Mouse (Mus musculus): ENCODE data around the gene Gapvd1. TPM values are rescaled to one million over a fixed set of nuclear protein-coding genes. Genes with fewer than 3 reads are reported as not detected.

The Gapvd1 gene
- polyA plus RNA-seq, 1 experiment = 28.3 TPM

DNA sequence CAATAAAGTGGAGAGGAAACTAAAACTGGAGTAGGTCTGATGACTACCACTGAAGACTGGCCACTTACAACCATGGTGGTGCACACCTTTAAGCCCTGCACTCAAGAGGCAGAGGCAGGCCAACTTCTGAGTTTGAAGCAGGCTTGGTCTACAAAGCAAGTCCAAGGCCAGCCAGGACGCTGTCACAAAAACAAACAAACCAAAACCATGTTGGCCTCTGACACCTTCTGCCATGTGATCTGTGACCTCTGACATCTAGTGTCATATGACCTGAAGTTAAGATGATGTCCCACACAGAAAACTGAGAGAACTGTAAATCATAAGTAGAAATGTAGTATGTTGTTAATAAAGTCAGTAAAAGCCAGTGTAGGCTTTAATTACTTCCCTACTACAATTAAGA lies 17.1 kb downstream of the Gapvd1 start:
- TF ChIP-seq MAX (IDR thresholded peaks at IDR 0.05; ENCODE audit: low read depth) (no peak), MYOD1 (IDR thresholded peaks at IDR 0.05; ENCODE audit: control insufficient read depth in 1 of 3, insufficient read length in 2 of 3, low read depth in 2 of 3) (no peak)
- H3ac ChIP-seq (ENCODE audit: control insufficient read depth, insufficient read length) = no peak overlapping the region
- H3K4me3 ChIP-seq = no peak overlapping the region
- H3K27me3 ChIP-seq (ENCODE audit: control insufficient read depth, insufficient read depth, insufficient read length) = no peaks in the 10 kb centered on the region
- H3K36me3 ChIP-seq (ENCODE audit: control insufficient read depth, insufficient read depth) = no peaks in the 10 kb centered on the region
- H3K4me2 ChIP-seq (ENCODE audit: low read depth) = no peak overlapping the region
- H3K79me2 ChIP-seq (ENCODE audit: control insufficient read depth, insufficient read depth) = peaks cover 98% of the 10 kb centered on the region

DNA sequence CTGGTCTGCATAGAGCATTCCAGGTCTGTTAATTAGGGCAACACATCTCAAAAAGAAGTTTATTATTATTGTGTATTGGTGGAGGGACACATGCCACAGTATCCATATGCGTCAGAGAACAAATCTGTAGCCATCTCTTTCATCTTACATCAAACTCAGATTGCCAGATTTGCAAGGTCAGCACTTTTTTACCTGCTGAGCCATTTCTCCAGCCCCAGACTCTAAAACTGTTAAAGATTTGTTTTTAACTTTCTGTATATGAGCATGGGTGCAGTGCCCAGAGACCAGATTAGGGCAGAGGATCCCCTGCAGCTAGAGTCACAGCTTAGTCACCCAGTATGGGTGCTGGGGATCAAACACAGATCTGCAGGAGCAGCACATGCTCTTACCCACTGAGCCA lies 18.4 kb downstream of the Gapvd1 start:
- H3K4me2 ChIP-seq (ENCODE audit: low read depth) = no peak overlapping the region
- no peaks in the 10 kb centered on the region for H3K27me3 ChIP-seq (ENCODE audit: control insufficient read depth, insufficient read depth, insufficient read length)
- H3K79me2 ChIP-seq (ENCODE audit: control insufficient read depth, insufficient read depth) = peaks cover 99% of the 10 kb centered on the region
- TF ChIP-seq SRF (IDR thresholded peaks at IDR 0.05; ENCODE audit: control insufficient read depth, insufficient read length, low read depth) (no peak), MYOD1 (IDR thresholded peaks at IDR 0.05; ENCODE audit: control insufficient read depth in 1 of 3, insufficient read length in 2 of 3, low read depth in 2 of 3) (no peak), E2F4 (IDR thresholded peaks at IDR 0.05; ENCODE audit: insufficient read depth) (no peak), USF1 (IDR thresholded peaks at IDR 0.05; ENCODE audit: low read depth) (no peak), MYOG (IDR thresholded peaks at IDR 0.05; ENCODE audit: control insufficient read depth in 1 of 3, insufficient read depth in 1 of 3, insufficient read length in 2 of 3, low read depth in 2 of 3) (no peak), TCF3 (IDR thresholded peaks at IDR 0.05; ENCODE audit: insufficient read length, low read depth) (no peak)
- no peaks in the 10 kb centered on the region for H3K36me3 ChIP-seq (ENCODE audit: control insufficient read depth, insufficient read depth)
- H3ac ChIP-seq (ENCODE audit: control insufficient read depth, insufficient read length) = no peak overlapping the region
- no peak overlapping the region for H3K4me3 ChIP-seq

DNA sequence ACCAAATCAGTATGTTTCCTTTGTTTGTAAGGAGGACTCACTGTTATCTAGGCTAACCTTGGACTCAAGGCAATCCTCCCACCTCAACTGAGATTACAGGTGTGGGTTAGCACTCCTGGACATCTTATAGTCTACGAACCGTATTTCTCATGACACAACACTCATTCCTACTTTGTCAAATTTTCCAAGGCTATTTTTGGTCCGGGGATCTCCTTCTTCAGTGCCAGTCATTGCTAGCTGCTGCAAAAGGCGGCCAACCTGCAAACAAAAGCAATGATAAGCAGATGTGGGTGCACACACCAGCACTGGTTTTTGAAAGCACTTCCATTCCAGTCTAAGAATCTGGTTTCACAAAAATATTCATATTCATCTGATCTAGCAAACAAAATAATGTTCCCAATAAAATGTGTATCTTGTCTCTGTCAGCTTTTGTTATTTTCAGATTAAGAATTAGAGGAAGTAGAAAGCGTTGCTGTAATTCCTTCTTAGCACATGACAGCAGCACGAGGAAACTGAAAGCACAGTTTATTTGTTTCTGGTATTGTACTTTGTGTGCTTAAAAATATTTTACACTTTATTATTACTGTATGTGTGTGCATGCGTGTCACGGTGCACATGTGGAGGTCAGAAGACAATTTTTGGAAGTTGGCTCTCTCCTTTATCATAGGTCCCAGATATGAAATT lies 27.8 kb downstream of the Gapvd1 start:
- no peak overlapping the region for H3K4me3 ChIP-seq
- H3K36me3 ChIP-seq (ENCODE audit: control insufficient read depth, insufficient read depth) = peaks cover 56% of the 10 kb centered on the region
- TF ChIP-seq TCF12 (IDR thresholded peaks at IDR 0.05; ENCODE audit: insufficient read depth, poor library complexity, severe bottlenecking) = no peak
- TF ChIP-seq REST (IDR thresholded peaks at IDR 0.05; ENCODE audit: insufficient read depth, insufficient read length) = no peak
- TF ChIP-seq MYOD1 (IDR thresholded peaks at IDR 0.05; ENCODE audit: control insufficient read depth in 1 of 3, insufficient read length in 2 of 3, low read depth in 2 of 3) = no peak

DNA sequence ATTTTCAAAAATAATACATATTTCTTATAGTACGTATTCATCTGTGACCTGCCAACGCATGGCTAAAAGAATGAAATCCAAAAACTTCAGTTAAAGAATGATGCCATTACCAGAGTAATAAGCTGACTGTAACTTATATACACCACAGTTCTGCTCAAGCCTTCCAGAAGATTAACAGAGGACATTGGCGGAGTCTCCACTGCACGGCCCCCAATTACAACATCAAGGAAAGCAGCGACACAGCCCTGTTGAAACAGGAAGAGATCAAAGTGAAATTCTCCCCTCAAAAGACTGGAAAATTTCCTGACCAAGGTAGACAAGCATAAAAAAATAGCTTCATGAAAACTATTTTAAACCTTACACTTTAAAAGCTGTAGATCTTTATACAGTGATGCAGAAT lies 29.8 kb downstream of the Gapvd1 start:
- Histone ChIP-seq H3ac (ENCODE audit: control insufficient read depth, insufficient read length) (no peak overlapping the region), H3K27me3 (ENCODE audit: control insufficient read depth, insufficient read depth, insufficient read length) (no peaks in the 10 kb centered on the region), H3K4me3 (no peak overlapping the region), H3K79me2 (ENCODE audit: control insufficient read depth, insufficient read depth) (peaks cover 3% of the 10 kb centered on the region), H3K36me3 (ENCODE audit: control insufficient read depth, insufficient read depth) (peaks cover 67% of the 10 kb centered on the region), H3K4me2 (ENCODE audit: low read depth) (no peak overlapping the region)
- TF ChIP-seq USF1 (IDR thresholded peaks at IDR 0.05; ENCODE audit: low read depth) (no peak), SRF (IDR thresholded peaks at IDR 0.05; ENCODE audit: control insufficient read depth, insufficient read length, low read depth) (no peak), MYOG (IDR thresholded peaks at IDR 0.05; ENCODE audit: control insufficient read depth in 1 of 3, insufficient read depth in 1 of 3, insufficient read length in 2 of 3, low read depth in 2 of 3) (no peak), MAX (IDR thresholded peaks at IDR 0.05; ENCODE audit: low read depth) (no peak), POLR2AphosphoS2 (IDR thresholded peaks at IDR 0.05; ENCODE audit: insufficient read length, low read depth) (no peak), CEBPB (IDR thresholded peaks at IDR 0.05; ENCODE audit: insufficient read depth, poor library complexity, severe bottlenecking) (no peak), E2F4 (IDR thresholded peaks at IDR 0.05; ENCODE audit: insufficient read depth) (no peak), POLR2A (IDR thresholded peaks at IDR 0.05; ENCODE audit: insufficient read length, low read depth) (no peak), MYOD1 (IDR thresholded peaks at IDR 0.05; ENCODE audit: control insufficient read depth in 1 of 3, insufficient read length in 2 of 3, low read depth in 2 of 3) (no peak), TCF12 (IDR thresholded peaks at IDR 0.05; ENCODE audit: insufficient read depth, poor library complexity, severe bottlenecking) (no peak), TCF3 (IDR thresholded peaks at IDR 0.05; ENCODE audit: insufficient read length, low read depth) (no peak), REST (IDR thresholded peaks at IDR 0.05; ENCODE audit: insufficient read depth, insufficient read length) (no peak)

More for the DNA sequence above, 27.8 kb downstream of the Gapvd1 start:
- Histone ChIP-seq H3ac (ENCODE audit: control insufficient read depth, insufficient read length) (no peak overlapping the region), H3K79me2 (ENCODE audit: control insufficient read depth, insufficient read depth) (peaks cover 16% of the 10 kb centered on the region), H3K4me2 (ENCODE audit: low read depth) (no peak overlapping the region), H3K27me3 (ENCODE audit: control insufficient read depth, insufficient read depth, insufficient read length) (no peaks in the 10 kb centered on the region)

DNA sequence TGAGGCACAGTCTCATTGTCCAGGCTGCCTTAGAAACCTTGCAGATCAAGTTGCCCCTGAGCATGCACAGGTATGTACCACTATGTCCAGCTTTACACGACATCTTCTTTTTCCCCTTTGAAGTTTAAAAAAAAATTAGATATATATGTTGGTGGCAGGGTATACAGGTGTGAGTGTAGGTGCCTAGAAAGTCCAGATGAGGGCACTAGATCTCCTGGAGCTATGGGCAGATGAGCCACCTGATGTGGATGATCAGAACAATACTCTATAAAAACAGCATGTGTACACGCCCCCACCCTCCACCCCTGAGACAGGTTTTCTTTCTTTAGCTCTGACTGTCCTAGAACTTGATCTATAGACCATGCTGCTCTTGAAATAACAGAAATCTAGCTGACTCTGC lies 36.8 kb downstream of the Gapvd1 start:
- H3K79me2 ChIP-seq (ENCODE audit: control insufficient read depth, insufficient read depth) = no peaks in the 10 kb centered on the region
- no peak overlapping the region for H3ac ChIP-seq (ENCODE audit: control insufficient read depth, insufficient read length)
- H3K4me2 ChIP-seq (ENCODE audit: low read depth) = no peak overlapping the region
- TF ChIP-seq MYOD1 (IDR thresholded peaks at IDR 0.05; ENCODE audit: control insufficient read depth in 1 of 3, insufficient read length in 2 of 3, low read depth in 2 of 3) (no peak), POLR2AphosphoS2 (IDR thresholded peaks at IDR 0.05; ENCODE audit: insufficient read length, low read depth) (no peak), MYOG (IDR thresholded peaks at IDR 0.05; ENCODE audit: control insufficient read depth in 1 of 3, insufficient read depth in 1 of 3, insufficient read length in 2 of 3, low read depth in 2 of 3) (no peak), TCF12 (IDR thresholded peaks at IDR 0.05; ENCODE audit: insufficient read depth, poor library complexity, severe bottlenecking) (no peak), POLR2A (IDR thresholded peaks at IDR 0.05; ENCODE audit: insufficient read length, low read depth) (no peak), SRF (IDR thresholded peaks at IDR 0.05; ENCODE audit: control insufficient read depth, insufficient read length, low read depth) (no peak), TCF3 (IDR thresholded peaks at IDR 0.05; ENCODE audit: insufficient read length, low read depth) (no peak), E2F4 (IDR thresholded peaks at IDR 0.05; ENCODE audit: insufficient read depth) (no peak), CEBPB (IDR thresholded peaks at IDR 0.05; ENCODE audit: insufficient read depth, poor library complexity, severe bottlenecking) (no peak), MAX (IDR thresholded peaks at IDR 0.05; ENCODE audit: low read depth) (no peak)
- peaks cover 64% of the 10 kb centered on the region for H3K36me3 ChIP-seq (ENCODE audit: control insufficient read depth, insufficient read depth)
- no peaks in the 10 kb centered on the region for H3K27me3 ChIP-seq (ENCODE audit: control insufficient read depth, insufficient read depth, insufficient read length)
- H3K4me3 ChIP-seq = no peak overlapping the region

All from myocyte (in vitro differentiated cells).